Mouse (Mus musculus): ENCODE results near the gene Hcfc2.

GRCm38 (mm10) chr10:82695956-82696355 is at the start of gene Hcfc2:
- TF ChIP-seq CTCF (IDR thresholded peaks at IDR 0.05; ENCODE audit: low read depth), result no peak
- TF ChIP-seq EP300 (optimal IDR thresholded peaks at IDR 0.05), result no peak
